Mouse (Mus musculus): ENCODE measurements around the gene Kctd4. TPM values are rescaled to one million over a fixed set of nuclear protein-coding genes. Genes with fewer than 3 reads are reported as not detected.
"Not testable (repeated sequence)": the region's sequence is repeated elsewhere in the genome, so short reads cannot be mapped to it uniquely, and the experiment has no call there.

Gene Kctd4
- polyA plus RNA-seq (2012; rRNA removed): 3.0 and 3.5 TPM in 2 replicates

DNA sequence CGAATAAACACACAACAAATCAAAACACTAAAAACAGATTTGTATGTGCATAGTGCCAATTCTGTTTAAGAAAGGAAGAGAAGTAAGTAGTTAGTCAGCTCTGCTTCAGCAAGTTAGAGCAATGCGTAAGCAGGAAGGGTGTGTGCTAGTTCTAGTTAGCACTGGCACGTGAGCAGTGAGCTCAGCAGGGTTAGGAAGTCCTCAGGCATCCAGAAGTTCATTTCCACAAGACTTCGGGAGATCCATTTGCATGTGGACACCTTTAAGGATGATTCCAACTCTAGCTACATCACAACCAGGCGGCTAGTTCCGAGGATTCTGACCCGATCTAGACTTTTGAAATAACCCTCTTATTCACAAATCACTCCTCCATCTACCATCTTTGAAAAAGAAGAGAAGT, at the start of gene Kctd4:
TSS of gene Kctd4 (plus strand) at position 244 of the 400 bp plus-strand sequence.
- TF ChIP-seq POLR2A (IDR thresholded peaks at IDR 0.05; ENCODE audit: borderline replicate concordance, insufficient read depth, low read length) (no peak), CTCF (IDR thresholded peaks at IDR 0.05; ENCODE audit: borderline replicate concordance, insufficient read depth, low read depth, low read length) (no peak)

DNA sequence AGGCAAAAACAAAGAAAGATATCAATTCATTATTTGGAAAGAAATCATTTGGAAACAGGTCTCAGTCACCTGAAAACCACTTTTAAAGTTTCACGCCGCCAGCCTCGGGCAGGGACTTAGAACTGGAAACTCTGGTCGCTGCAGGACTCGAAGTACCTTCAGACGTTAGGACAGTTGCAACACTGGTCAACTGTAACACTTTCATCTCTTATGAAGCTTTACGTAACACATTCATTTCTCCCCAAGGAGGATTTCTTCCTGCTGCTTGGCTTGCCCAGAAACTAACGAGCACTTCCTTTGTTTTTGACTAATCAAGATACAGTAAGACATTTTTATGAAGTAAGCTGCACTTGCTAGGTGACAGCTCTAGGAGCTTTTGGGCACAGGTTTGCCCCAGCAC, 47.9 kb upstream of the Kctd4 start:
- no peaks in the 10 kb centered on the region for H3K4me1 ChIP-seq (ENCODE audit: control insufficient read depth, insufficient read depth, low read length)
- H3K27me3 ChIP-seq (ENCODE audit: control insufficient read depth, insufficient read depth, low read length): no peaks in the 10 kb centered on the region
- H3K4me3 ChIP-seq (replicated peaks; ENCODE audit: insufficient read depth, low read depth, low read length): no peak overlapping the region
- H3K27ac ChIP-seq (ENCODE audit: insufficient read depth, low read length): no peak overlapping the region
- no peak for TF ChIP-seq CTCF (IDR thresholded peaks at IDR 0.05; ENCODE audit: borderline replicate concordance, insufficient read depth, low read depth, low read length)
- TF ChIP-seq POLR2A (IDR thresholded peaks at IDR 0.05; ENCODE audit: borderline replicate concordance, insufficient read depth, low read length): no peak
- WGBS: 86% methylated on average over 8 of the region's 8 CpGs
- no peak for DNase-seq

More for the DNA sequence above, at the start of gene Kctd4:
- WGBS: 86% methylated on average over 7 of the region's 7 CpGs
- DNase-seq: no peak
- Histone ChIP-seq H3K27ac (ENCODE audit: insufficient read depth, low read length) (no peak within 1 kb of the TSS), H3K4me1 (ENCODE audit: control insufficient read depth, insufficient read depth, low read length) (no peaks in the 10 kb centered on the region), H3K4me3 (replicated peaks; ENCODE audit: insufficient read depth, low read depth, low read length) (no peak within 1 kb of the TSS), H3K27me3 (ENCODE audit: control insufficient read depth, insufficient read depth, low read length) (no peaks in the 10 kb centered on the region)

DNA sequence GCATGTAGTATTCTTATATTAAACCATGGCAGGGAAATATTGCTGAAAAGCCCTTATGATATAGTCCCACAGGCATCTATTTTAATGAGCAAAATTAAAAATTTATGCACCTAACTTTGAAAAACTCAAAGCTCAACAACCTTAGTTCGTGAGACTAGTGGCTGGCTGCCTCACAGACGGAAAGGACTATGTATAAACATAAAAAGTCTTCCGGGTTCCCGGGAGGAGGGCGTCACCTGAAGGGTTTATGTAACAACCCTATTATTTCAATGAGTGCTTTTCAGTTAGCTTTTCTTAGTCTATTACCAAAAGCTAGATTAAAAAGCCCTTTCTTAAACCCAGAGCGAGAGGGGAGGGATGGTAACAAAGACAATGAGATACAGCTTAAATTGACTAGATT, 42.8 kb upstream of the Kctd4 start:
- H3K27me3 ChIP-seq (ENCODE audit: control insufficient read depth, insufficient read depth, low read length): no peaks in the 10 kb centered on the region
- H3K4me3 ChIP-seq (replicated peaks; ENCODE audit: insufficient read depth, low read depth, low read length): no peak overlapping the region
- TF ChIP-seq POLR2A (IDR thresholded peaks at IDR 0.05; ENCODE audit: borderline replicate concordance, insufficient read depth, low read length) (no peak), CTCF (IDR thresholded peaks at IDR 0.05; ENCODE audit: borderline replicate concordance, insufficient read depth, low read depth, low read length) (no peak)
- H3K4me1 ChIP-seq (ENCODE audit: control insufficient read depth, insufficient read depth, low read length): no peaks in the 10 kb centered on the region
- WGBS: 88% methylated on average over 6 of the region's 6 CpGs
- DNase-seq: no peak
- H3K27ac ChIP-seq (ENCODE audit: insufficient read depth, low read length): no peak overlapping the region

DNA sequence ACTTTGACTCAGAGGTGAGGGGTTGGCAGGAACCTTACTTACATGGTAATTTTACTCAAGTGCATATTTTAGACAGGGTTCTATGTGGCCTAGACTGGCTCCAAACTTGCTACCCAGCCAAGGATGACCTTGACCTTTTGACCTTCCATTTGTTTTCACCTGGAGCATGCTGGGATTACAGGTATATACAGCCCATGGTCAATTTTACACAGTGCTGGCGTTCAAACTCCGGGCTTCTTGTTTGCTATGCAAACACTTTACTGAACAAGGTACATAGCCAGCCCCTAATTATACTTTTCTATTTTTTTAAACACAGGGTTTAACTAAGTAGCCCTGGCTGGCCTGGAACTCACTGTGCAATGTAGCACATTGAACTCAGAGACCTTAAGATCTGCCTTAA, 42.1 kb upstream of the Kctd4 start:
- 97% methylated on average over 2 of the region's 2 CpGs for WGBS
- H3K27ac ChIP-seq (ENCODE audit: insufficient read depth, low read length): no peak overlapping the region

DNA sequence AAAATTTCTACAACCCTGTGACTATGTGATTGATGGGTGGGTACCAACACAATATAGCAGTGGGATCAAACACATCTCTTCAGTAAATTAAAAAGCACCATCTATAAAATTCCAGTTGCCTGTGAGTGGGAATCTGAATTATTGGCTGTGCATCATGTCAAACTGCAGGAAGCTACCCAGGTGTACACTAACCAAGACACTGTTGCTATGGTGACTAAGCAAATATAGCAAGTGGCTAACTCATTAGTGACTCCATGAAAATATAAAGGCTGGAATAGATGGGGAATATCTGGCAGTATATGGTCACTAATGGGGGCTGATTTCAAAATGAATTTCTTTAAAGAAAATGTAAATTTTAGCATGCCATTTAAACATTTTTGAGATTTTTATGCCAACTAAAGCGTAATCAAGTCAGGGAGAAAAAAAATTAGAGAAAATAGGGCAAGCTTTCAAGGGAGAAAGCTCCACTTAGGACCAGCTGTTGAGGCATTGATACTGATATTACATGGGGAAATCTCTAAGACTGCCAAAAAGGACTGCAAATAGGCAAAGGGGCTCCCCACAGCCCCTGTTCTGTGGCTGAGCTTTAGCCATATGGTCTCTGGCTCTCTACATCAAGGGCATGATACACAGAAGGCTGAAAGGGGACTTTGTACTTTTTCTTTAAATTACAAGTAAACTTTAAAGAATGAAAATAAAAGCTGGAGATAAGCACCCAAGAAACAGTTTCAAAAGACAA, 31.3 kb upstream of the Kctd4 start:
- Histone ChIP-seq H3K4me3 (replicated peaks; ENCODE audit: insufficient read depth, low read depth, low read length) (no peak overlapping the region), H3K27ac (ENCODE audit: insufficient read depth, low read length) (no peak overlapping the region), H3K27me3 (ENCODE audit: control insufficient read depth, insufficient read depth, low read length) (no peaks in the 10 kb centered on the region), H3K4me1 (ENCODE audit: control insufficient read depth, insufficient read depth, low read length) (no peaks in the 10 kb centered on the region)
- TF ChIP-seq CTCF (IDR thresholded peaks at IDR 0.05; ENCODE audit: borderline replicate concordance, insufficient read depth, low read depth, low read length): no peak
- TF ChIP-seq POLR2A (IDR thresholded peaks at IDR 0.05; ENCODE audit: borderline replicate concordance, insufficient read depth, low read length): no peak
- WGBS: 60% methylated on average over 1 of the region's 1 CpGs
- DNase-seq: no peak

More for the DNA sequence above, 42.1 kb upstream of the Kctd4 start:
- no peaks in the 10 kb centered on the region for H3K27me3 ChIP-seq (ENCODE audit: control insufficient read depth, insufficient read depth, low read length)
- H3K4me3 ChIP-seq (replicated peaks; ENCODE audit: insufficient read depth, low read depth, low read length): no peak overlapping the region
- H3K4me1 ChIP-seq (ENCODE audit: control insufficient read depth, insufficient read depth, low read length): no peaks in the 10 kb centered on the region
- no peak for DNase-seq
- TF ChIP-seq POLR2A (IDR thresholded peaks at IDR 0.05; ENCODE audit: borderline replicate concordance, insufficient read depth, low read length): no peak
- no peak for TF ChIP-seq CTCF (IDR thresholded peaks at IDR 0.05; ENCODE audit: borderline replicate concordance, insufficient read depth, low read depth, low read length)

DNA sequence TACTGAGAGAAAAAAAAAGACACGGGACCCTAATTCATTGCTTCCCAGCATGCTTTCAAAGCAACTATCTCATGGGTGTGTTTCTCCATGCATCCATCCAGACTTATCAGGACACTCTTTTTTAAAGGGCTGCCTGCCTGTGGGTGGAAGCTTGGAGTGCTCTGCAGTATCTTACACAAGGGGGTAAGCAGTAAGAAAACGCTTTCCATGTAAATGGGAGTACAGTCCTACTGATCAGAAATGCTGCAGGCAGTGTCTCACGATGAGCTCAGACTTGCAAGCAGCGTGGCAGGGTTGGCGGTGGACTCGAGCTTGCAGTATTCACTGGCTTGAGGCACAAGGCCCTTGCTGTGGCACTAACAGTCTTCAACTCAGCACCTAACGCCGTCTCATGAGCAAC, 25.1 kb upstream of the Kctd4 start:
- H3K4me3 ChIP-seq (replicated peaks; ENCODE audit: insufficient read depth, low read depth, low read length); H3K4me1 ChIP-seq (ENCODE audit: control insufficient read depth, insufficient read depth, low read length); H3K27ac ChIP-seq (ENCODE audit: insufficient read depth, low read length); H3K27me3 ChIP-seq (ENCODE audit: control insufficient read depth, insufficient read depth, low read length); DNase-seq: not testable (repeated sequence)
- 88% methylated on average over 8 of the region's 8 CpGs for WGBS

DNA sequence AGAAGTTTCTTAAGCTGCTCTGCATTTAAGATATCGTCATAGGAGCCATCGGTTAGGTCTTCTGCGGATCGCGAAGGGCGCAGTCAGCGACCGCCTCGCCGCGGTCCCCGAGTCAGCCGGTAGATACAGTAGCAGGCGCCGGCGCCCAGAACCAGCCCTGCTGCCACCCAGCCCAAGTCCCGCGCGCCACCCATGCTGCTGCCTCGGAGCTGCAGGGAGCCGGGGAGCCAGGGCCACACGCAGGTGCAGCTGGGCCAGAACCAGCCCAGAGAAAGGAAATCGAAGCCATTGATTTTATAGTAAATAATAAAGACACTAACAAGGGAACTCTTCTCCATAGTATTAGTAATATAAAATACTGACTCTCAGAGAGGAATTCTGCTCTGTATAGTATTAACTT, 23.5 kb upstream of the Kctd4 start:
- TF ChIP-seq POLR2A (IDR thresholded peaks at IDR 0.05; ENCODE audit: borderline replicate concordance, insufficient read depth, low read length) (no peak), CTCF (IDR thresholded peaks at IDR 0.05; ENCODE audit: borderline replicate concordance, insufficient read depth, low read depth, low read length) (no peak)
- no peak overlapping the region for H3K4me3 ChIP-seq (replicated peaks; ENCODE audit: insufficient read depth, low read depth, low read length)
- no peak overlapping the region for H3K27ac ChIP-seq (ENCODE audit: insufficient read depth, low read length)
- H3K27me3 ChIP-seq (ENCODE audit: control insufficient read depth, insufficient read depth, low read length): no peaks in the 10 kb centered on the region
- WGBS: 95% methylated on average over 23 of the region's 23 CpGs
- peak in 1 of 2 experiments; percentile 17 for DNase-seq
- no peaks in the 10 kb centered on the region for H3K4me1 ChIP-seq (ENCODE audit: control insufficient read depth, insufficient read depth, low read length)

DNA sequence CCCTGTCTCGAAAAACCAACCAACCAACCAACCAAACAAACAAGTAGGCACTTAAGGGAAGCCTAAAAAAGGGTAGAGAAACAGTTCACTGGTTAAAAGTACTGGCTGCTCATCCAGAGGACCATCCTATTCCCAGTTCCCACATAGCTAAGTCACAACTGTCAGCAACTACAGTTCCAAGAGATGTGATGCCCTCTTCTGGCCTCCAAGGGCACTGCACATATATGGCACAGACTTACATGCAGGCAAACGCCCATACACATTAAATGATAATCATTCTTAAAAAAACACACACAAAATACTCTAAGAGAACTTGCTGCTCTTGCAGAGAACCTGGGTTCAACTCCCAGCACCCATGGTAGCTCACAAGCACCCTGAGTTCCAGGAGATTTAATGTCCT, 20.4 kb upstream of the Kctd4 start:
- no peaks in the 10 kb centered on the region for H3K4me1 ChIP-seq (ENCODE audit: control insufficient read depth, insufficient read depth, low read length)
- no peaks in the 10 kb centered on the region for H3K27me3 ChIP-seq (ENCODE audit: control insufficient read depth, insufficient read depth, low read length)
- no peak for TF ChIP-seq POLR2A (IDR thresholded peaks at IDR 0.05; ENCODE audit: borderline replicate concordance, insufficient read depth, low read length)
- TF ChIP-seq CTCF (IDR thresholded peaks at IDR 0.05; ENCODE audit: borderline replicate concordance, insufficient read depth, low read depth, low read length): no peak
- DNase-seq: no peak
- no peak overlapping the region for H3K4me3 ChIP-seq (replicated peaks; ENCODE audit: insufficient read depth, low read depth, low read length)
- H3K27ac ChIP-seq (ENCODE audit: insufficient read depth, low read length): no peak overlapping the region
- WGBS: 90% methylated on average over 2 of the region's 2 CpGs

Data from cerebellum, adult 2 months (tissue).